ENCODE assay signal across 18 mouse cellular contexts in the genomic region with DNA sequence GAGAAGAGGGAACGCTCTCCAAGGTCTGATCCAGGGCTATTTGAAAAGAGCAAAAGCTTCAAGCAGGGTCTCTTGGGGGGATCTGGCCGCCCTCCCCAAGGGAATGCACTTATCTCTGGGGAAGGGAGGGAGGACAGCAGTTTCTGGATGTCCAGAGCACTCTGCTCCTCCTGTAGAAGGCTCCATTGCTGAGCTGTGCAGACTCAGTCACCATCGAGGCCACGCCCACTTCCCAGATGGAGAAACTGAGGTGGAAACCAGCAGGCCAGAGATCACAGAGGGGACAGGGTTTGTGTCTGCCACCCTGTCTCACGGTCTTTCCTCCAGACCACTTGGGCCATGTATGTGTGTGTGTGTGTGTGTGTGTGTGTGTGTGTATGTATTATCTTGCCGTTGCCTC. TPM values are rescaled to one million over a fixed set of nuclear protein-coding genes. Genes with fewer than 3 reads are reported as not detected.
DNase-seq lines count a peak whose midpoint lies in the region; ATAC-seq and TF ChIP-seq lines count a peak whose summit lies in the region.
"Had no signal": no experiment of that assay in that cellular context is flagged by ENCODE, and none has a peak within 500 bp of the region (broad histone marks: within the 10 kb centered on the region; RNA-seq: fewer than 3 reads in every experiment).

No protein-coding gene starts in this region.

- no peak for TF ChIP-seq CTCF in bone marrow, adult 2 months (IDR thresholded peaks at IDR 0.05; ENCODE audit: control insufficient read depth, insufficient read depth, low read length)
- no peak for TF ChIP-seq CTCF in intestine, postnatal 0 days (IDR thresholded peaks at IDR 0.05; ENCODE audit: low read depth)

- 0 out of 2 replicates have a peak overlapping the region, but pooled peaks have one; percentile 15 for H3K27ac ChIP-seq in bone marrow, adult 2 months (ENCODE audit: control insufficient read depth, insufficient read depth, low read depth, low read length, poor library complexity)
- peak overlapping the region; percentile 93 for H3K27ac ChIP-seq in intestine, postnatal 0 days (ENCODE audit: low read depth, low read length)
- H3K27ac ChIP-seq: embryonic facial prominence, embryonic 10.5 days; heart, adult 2 months; hindbrain, embryonic 15.5 days had no signal

- no peaks in the 10 kb centered on the region for H3K27me3 ChIP-seq in intestine, postnatal 0 days (replicated peaks; ENCODE audit: control insufficient read depth, insufficient read depth, low read length)

- intact Hi-C loops in heart, postnatal 25 days (cut with DNase I) = no loop called here

- WGBS in bone marrow, adult 2 months = 37% methylated on average over 6 of the region's 6 CpGs
- 47% methylated on average over 6 of the region's 6 CpGs for WGBS in intestine, postnatal 0 days

- no peaks in the 10 kb centered on the region; the same call in 1 of the 2 replicates for H3K36me3 ChIP-seq in intestine, postnatal 0 days (ENCODE audit: control insufficient read depth, insufficient read depth)
- H3K36me3 ChIP-seq: embryonic facial prominence, embryonic 10.5 days; hindbrain, embryonic 15.5 days had no signal

- H3K4me2 ChIP-seq in intestine, postnatal 0 days (replicated peaks; ENCODE audit: low read depth) = peak overlapping the region; percentile 59
- H3K4me2 ChIP-seq: hindbrain, embryonic 15.5 days had no signal

- H3K4me3 ChIP-seq in bone marrow, adult 2 months (replicated peaks; ENCODE audit: control insufficient read depth, low read depth, low read length) = peak overlapping the region; percentile 8
- no peak overlapping the region for H3K4me3 ChIP-seq in intestine, postnatal 0 days (ENCODE audit: low read depth, low read length)
- H3K4me3 ChIP-seq: embryonic facial prominence, embryonic 10.5 days; heart, adult 2 months; hindbrain, embryonic 15.5 days had no signal

- DNase-seq in heart, adult 11 months = peak; percentile 80
- no peak for DNase-seq in heart, postnatal 25 days (ENCODE audit: low spot score)
- DNase-seq in right cerebral cortex, postnatal 4 days = peak; percentile 3
- no peak for DNase-seq in right cerebral cortex, adult 18-20 months
- DNase-seq in natural killer cell, adult 2 months (ENCODE audit: low spot score in 2 of 2) = no peak
- DNase-seq in layer of hippocampus, postnatal 14 days (ENCODE audit: low spot score in 2 of 2) = no peak
- DNase-seq: adrenal gland, postnatal 36 days; heart, adult 2 months; heart, postnatal 10 days; liver; lung, adult 2 months; spleen, adult 18-20 months; thymus, adult 18-20 months had no signal

- no peak for ATAC-seq in intestine, postnatal 0 days
- ATAC-seq: midbrain, embryonic 16.5 days had no signal

- peaks cover 4% of the 10 kb centered on the region for H3K4me1 ChIP-seq in bone marrow, adult 2 months (ENCODE audit: control insufficient read depth, insufficient read depth, low read length)
- 0 out of 2 replicates have a peak, but pooled peaks cover 3% of the 10 kb centered on the region for H3K4me1 ChIP-seq in intestine, postnatal 0 days (replicated peaks; ENCODE audit: control insufficient read depth, insufficient read depth, low read length)

- no peaks in the 10 kb centered on the region for H3K9me3 ChIP-seq in intestine, postnatal 0 days (ENCODE audit: control insufficient read depth)
- H3K9me3 ChIP-seq: embryonic facial prominence, embryonic 10.5 days; hindbrain, embryonic 15.5 days had no signal

- no peak for TF ChIP-seq POLR2A in bone marrow, adult 2 months (IDR thresholded peaks at IDR 0.05; ENCODE audit: borderline replicate concordance, control insufficient read depth, low read depth, low read length)

- H3K9ac ChIP-seq in intestine, postnatal 0 days (ENCODE audit: low read depth, low read length) = no peak overlapping the region
- H3K9ac ChIP-seq: hindbrain, embryonic 15.5 days had no signal

RNA-seq across cellular contexts. Expression of a gene that starts 3.0 kb away (rescaled TPM):
- under 1 TPM; 0.18 to 0.45 TPM for total RNA-seq in heart, postnatal 25 days (2021)
- 6.0 and 8.1 TPM in 2 replicates for polyA plus RNA-seq in bone marrow, adult 2 months (2011; ENCODE audit: insufficient read depth, insufficient read length, low replicate concordance, missing spikeins)
- polyA plus RNA-seq in intestine, postnatal 0 days (2015; fragmentation: Nextera tagmentation; extraction: Ambion mirVana) = 53.0 and 59.7 TPM in 2 replicates
- 10 to 100 TPM; 27.9 to 30.5 TPM for total RNA-seq in layer of hippocampus, postnatal 14 days (2021)

RNA-seq across cellular contexts. Expression of a gene that starts 51.0 kb away (rescaled TPM):
- 1 to 10 TPM; 1.2 to 1.5 TPM for total RNA-seq in heart, postnatal 25 days (2021)
- polyA plus RNA-seq in bone marrow, adult 2 months (2011; ENCODE audit: insufficient read depth, insufficient read length, low replicate concordance, missing spikeins) = 2.7 and 4.6 TPM in 2 replicates
- polyA plus RNA-seq in intestine, postnatal 0 days (2015; fragmentation: Nextera tagmentation; extraction: Ambion mirVana) = 5.1 and 5.2 TPM in 2 replicates
- 1 to 10 TPM; 2.8 to 4.1 TPM for total RNA-seq in layer of hippocampus, postnatal 14 days (2021)

Comparison
In these comparisons a context has a peak if more than half of its experiments do, and no peak if none do; other contexts are left out.
1. DNase-seq: peak in heart, adult 11 months (single experiment) and right cerebral cortex, postnatal 4 days (single experiment); none in heart, postnatal 25 days (single experiment), right cerebral cortex, adult 18-20 months (single experiment), natural killer cell, adult 2 months (0 of 2) and layer of hippocampus, postnatal 14 days (0 of 2).
2. RNA of a gene that starts 3.0 kb away (total RNA-seq): 27.9 to 30.5 TPM in layer of hippocampus, postnatal 14 days; 0.18 to 0.45 TPM in heart, postnatal 25 days; every median in the first group is over 10 times any median in the second.